Mouse (Mus musculus): ENCODE data around the gene Bcar1.
A peak's percentile ranks its signal among the peaks of the same experiment; 100 is the strongest.

Gene Bcar1

GRCm38 (mm10) chr8:111681153-111681552 is 62.5 kb downstream of the Bcar1 start:
- DNase-seq (ENCODE audit: low read depth): no peak

- DNase-seq (ENCODE audit: low read depth): no peak
Observed at GRCm38 (mm10) chr8:111680423-111681028, 63.1 kb downstream of the Bcar1 start.

GRCm38 (mm10) chr8:111678848-111679247 is 64.8 kb downstream of the Bcar1 start:
- no peak for DNase-seq (ENCODE audit: low read depth)

- peak; percentile 29 for DNase-seq (ENCODE audit: low read depth)
Observed at GRCm38 (mm10) chr8:111678111-111678510, 65.5 kb downstream of the Bcar1 start.

- DNase-seq (ENCODE audit: low read depth): no peak
Observed at GRCm38 (mm10) chr8:111676237-111676636, 67.4 kb downstream of the Bcar1 start.

- DNase-seq (ENCODE audit: low read depth): no peak
Observed at GRCm38 (mm10) chr8:111666751-111667150, 76.9 kb downstream of the Bcar1 start.

GRCm38 (mm10) chr8:111662473-111662872 is 81.1 kb downstream of the Bcar1 start:
- peak; percentile 51 for DNase-seq (ENCODE audit: low read depth)

Data from fibroblast of lung, adult 2 months (primary cell).